Mouse (Mus musculus) lung, postnatal 0 days (tissue): ENCODE results near the gene Cdh12.

Experiments used
- CTCF ChIP-seq: IDR thresholded peaks from 2 replicates; pipeline ENCODE4 v1.5.1; 2016; ENCODE audit warnings: antibody characterized with exemption, mild to moderate bottlenecking
- EP300 ChIP-seq: IDR thresholded peaks from 2 replicates; pipeline ENCODE4 v1.6.1; 2016; ENCODE audit warnings: antibody characterized with exemption, mild to moderate bottlenecking, control low read depth

DNA sequence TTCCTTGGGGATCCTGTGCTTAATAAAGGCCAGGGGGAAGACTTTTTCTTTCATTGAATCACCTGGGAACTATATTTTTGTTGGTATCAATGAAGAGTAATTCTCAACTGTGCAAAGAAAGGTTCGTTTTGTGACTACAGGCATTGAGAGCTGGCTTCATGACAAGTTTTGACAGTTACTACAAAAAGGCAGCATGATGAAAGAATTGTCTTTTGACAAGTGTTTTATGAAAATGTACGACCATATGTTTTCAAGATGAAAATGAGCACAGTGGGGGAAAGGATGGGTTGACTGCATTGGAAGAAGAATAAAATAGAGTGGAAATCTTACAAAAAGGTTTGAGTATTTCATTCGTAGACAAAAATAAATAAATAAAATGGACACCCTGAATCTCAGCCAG, 866.4 kb downstream of the Cdh12 start:
- TF ChIP-seq CTCF (no peak), EP300 (no peak)
